Comparison of ENCODE assay signal across 21 mouse cellular contexts in genomic region chr10:63488346-63488745, GRCm38 (mm10). TPM values are rescaled to one million over a fixed set of nuclear protein-coding genes. Genes with fewer than 3 reads are reported as not detected.
DNase-seq lines count a peak whose midpoint lies in the region; ATAC-seq and TF ChIP-seq lines count a peak whose summit lies in the region.
"Had no signal": no experiment of that assay in that cellular context is flagged by ENCODE, and none has a peak within 500 bp of the region (broad histone marks: within the 10 kb centered on the region; RNA-seq: fewer than 3 reads in every experiment).

No protein-coding gene starts in this region.

- H3K4me2 ChIP-seq in hindbrain, postnatal 0 days (ENCODE audit: low read depth, low read length), result no peak overlapping the region
- no peak overlapping the region for H3K4me2 ChIP-seq in hindbrain, embryonic 16.5 days (ENCODE audit: low read length)
- no peak overlapping the region for H3K4me2 ChIP-seq in midbrain, embryonic 11.5 days
- H3K4me2 ChIP-seq: embryonic facial prominence, embryonic 13.5 days; forebrain, embryonic 12.5 days; heart, embryonic 13.5 days; hindbrain, embryonic 15.5 days had no signal

- DNase-seq in hindbrain, postnatal 0 days (ENCODE audit: low spot score), result peak; percentile 4
- DNase-seq in cerebellum, adult 2 months, result peak; percentile 62 to 87
- peak; percentile 39 to 64 for DNase-seq in cerebellum, postnatal 10 days
- DNase-seq in midbrain, embryonic 11.5 days (ENCODE audit: low spot score, missing footprints), result no peak
- no peak for DNase-seq in adrenal gland, postnatal 4 days (ENCODE audit: low spot score in 2 of 2)
- DNase-seq in thymus, postnatal 36 days, result no peak
- DNase-seq: adrenal gland, adult 2 months; adrenal gland, postnatal 36 days; gastrocnemius, postnatal 14 days; heart, postnatal 36 days; kidney, adult 11 months; kidney, adult 9 months had no signal

- no peak for ATAC-seq in hindbrain, postnatal 0 days
- no peak for ATAC-seq in hindbrain, embryonic 16.5 days
- ATAC-seq in midbrain, embryonic 11.5 days (ENCODE audit: low FRiP score), result no peak
- ATAC-seq: activated CD4-positive, CD25-positive, alpha-beta regulatory T cell, adult 4 months; forebrain, embryonic 16.5 days; Patski had no signal

- H3K9me3 ChIP-seq in hindbrain, postnatal 0 days (ENCODE audit: low read length), result no peaks in the 10 kb centered on the region; the same call in 1 of the 2 replicates
- peaks cover 3% of the 10 kb centered on the region for H3K9me3 ChIP-seq in hindbrain, embryonic 16.5 days (ENCODE audit: control insufficient read depth, low read length)
- H3K9me3 ChIP-seq in midbrain, embryonic 11.5 days (ENCODE audit: control insufficient read depth, low read length), result no peaks in the 10 kb centered on the region
- H3K9me3 ChIP-seq: embryonic facial prominence, embryonic 13.5 days; hindbrain, embryonic 15.5 days had no signal

- no peak overlapping the region for H3K9ac ChIP-seq in hindbrain, postnatal 0 days (replicated peaks; ENCODE audit: low read length)
- H3K9ac ChIP-seq in hindbrain, embryonic 16.5 days (ENCODE audit: low read depth, low read length), result no peak overlapping the region
- H3K9ac ChIP-seq in midbrain, embryonic 11.5 days (ENCODE audit: low read length), result no peak overlapping the region
- H3K9ac ChIP-seq: embryonic facial prominence, embryonic 13.5 days; forebrain, embryonic 12.5 days; heart, embryonic 13.5 days; hindbrain, embryonic 15.5 days had no signal

- H3K27me3 ChIP-seq in hindbrain, postnatal 0 days (ENCODE audit: insufficient read depth, low read length), result no peaks in the 10 kb centered on the region
- H3K27me3 ChIP-seq in hindbrain, embryonic 16.5 days (replicated peaks; ENCODE audit: control insufficient read depth, insufficient read depth, low read length), result no peaks in the 10 kb centered on the region
- no peaks in the 10 kb centered on the region for H3K27me3 ChIP-seq in cerebellum, adult 2 months (ENCODE audit: control insufficient read depth, insufficient read depth, low read length)
- no peaks in the 10 kb centered on the region for H3K27me3 ChIP-seq in midbrain, embryonic 11.5 days (ENCODE audit: control insufficient read depth, insufficient read depth, low read length)
- H3K27me3 ChIP-seq: CH12.LX; embryonic facial prominence, embryonic 13.5 days; forebrain, embryonic 12.5 days; heart, embryonic 13.5 days; hindbrain, embryonic 15.5 days; Patski had no signal

- WGBS in hindbrain, postnatal 0 days, result 81% methylated on average over 7 of the region's 7 CpGs
- 83% methylated on average over 7 of the region's 7 CpGs for WGBS in hindbrain, embryonic 16.5 days
- WGBS in cerebellum, adult 2 months, result 18% methylated on average over 7 of the region's 7 CpGs
- WGBS in midbrain, embryonic 11.5 days, result 91% methylated on average over 7 of the region's 7 CpGs

- no peaks in the 10 kb centered on the region for H3K36me3 ChIP-seq in hindbrain, postnatal 0 days (ENCODE audit: insufficient read depth, low read length)
- H3K36me3 ChIP-seq in hindbrain, embryonic 16.5 days (ENCODE audit: control insufficient read depth, insufficient read depth, low read length), result no peaks in the 10 kb centered on the region
- no peaks in the 10 kb centered on the region for H3K36me3 ChIP-seq in midbrain, embryonic 11.5 days (ENCODE audit: control insufficient read depth, insufficient read depth, low read length)
- H3K36me3 ChIP-seq: embryonic facial prominence, embryonic 13.5 days; forebrain, embryonic 12.5 days; hindbrain, embryonic 15.5 days had no signal

- H3K4me3 ChIP-seq in hindbrain, postnatal 0 days (ENCODE audit: low read length), result no peak overlapping the region
- H3K4me3 ChIP-seq in hindbrain, embryonic 16.5 days (ENCODE audit: low read length), result no peak overlapping the region
- no peak overlapping the region for H3K4me3 ChIP-seq in cerebellum, adult 2 months (replicated peaks; ENCODE audit: insufficient read depth, low read depth, low read length)
- no peak overlapping the region for H3K4me3 ChIP-seq in midbrain, embryonic 11.5 days (ENCODE audit: low read depth, low read length)
- H3K4me3 ChIP-seq: embryonic facial prominence, embryonic 13.5 days; forebrain, embryonic 12.5 days; heart, embryonic 13.5 days; hindbrain, embryonic 15.5 days had no signal

- TF ChIP-seq CTCF in hindbrain, postnatal 0 days (IDR thresholded peaks at IDR 0.05; ENCODE audit: low read depth), result no peak
- no peak for TF ChIP-seq CTCF in cerebellum, adult 2 months (IDR thresholded peaks at IDR 0.05; ENCODE audit: borderline replicate concordance, insufficient read depth, low read depth, low read length)

- TF ChIP-seq POLR2A in cerebellum, adult 2 months (IDR thresholded peaks at IDR 0.05; ENCODE audit: borderline replicate concordance, insufficient read depth, low read length), result no peak

- H3K4me1 ChIP-seq in hindbrain, postnatal 0 days (ENCODE audit: insufficient read depth, low read length), result no peaks in the 10 kb centered on the region
- no peaks in the 10 kb centered on the region for H3K4me1 ChIP-seq in hindbrain, embryonic 16.5 days (ENCODE audit: control insufficient read depth, insufficient read depth, low read depth, low read length)
- H3K4me1 ChIP-seq in cerebellum, adult 2 months (ENCODE audit: control insufficient read depth, insufficient read depth, low read length), result no peaks in the 10 kb centered on the region
- H3K4me1 ChIP-seq in midbrain, embryonic 11.5 days (ENCODE audit: control insufficient read depth, insufficient read depth, low read length), result no peaks in the 10 kb centered on the region
- H3K4me1 ChIP-seq: embryonic facial prominence, embryonic 13.5 days; forebrain, embryonic 12.5 days; hindbrain, embryonic 15.5 days had no signal

- no peak overlapping the region for H3K27ac ChIP-seq in hindbrain, postnatal 0 days
- H3K27ac ChIP-seq in hindbrain, embryonic 16.5 days (ENCODE audit: low read depth, low read length), result no peak overlapping the region
- H3K27ac ChIP-seq in cerebellum, adult 2 months (ENCODE audit: insufficient read depth, low read length), result 0 out of 2 replicates have a peak overlapping the region, but pooled peaks have one; percentile 46
- H3K27ac ChIP-seq in midbrain, embryonic 11.5 days (ENCODE audit: low read depth, low read length), result no peak overlapping the region
- H3K27ac ChIP-seq: embryonic facial prominence, embryonic 13.5 days; forebrain, embryonic 12.5 days; heart, embryonic 13.5 days; hindbrain, embryonic 15.5 days had no signal

RNA-seq across cellular contexts. Expression of gene Ctnna3, which starts 58.4 kb away (rescaled TPM):
- total RNA-seq in hindbrain, postnatal 0 days (2014; rRNA removed), result 2.1 and 2.9 TPM in 2 replicates
- polyA plus RNA-seq in hindbrain, postnatal 0 days (2015; fragmentation: Nextera tagmentation; extraction: Ambion mirVana), result 1.0 and 1.3 TPM in 2 replicates
- polyA plus RNA-seq in hindbrain, embryonic 16.5 days (2015; fragmentation: Nextera tagmentation; extraction: Ambion mirVana), result 1.8 and 2.3 TPM in 2 replicates
- polyA plus RNA-seq in cerebellum, adult 2 months (2012; rRNA removed), result 3.0 and 3.7 TPM in 2 replicates
- 0.06 TPM in 1 of 2 replicates, not detected in the other for polyA plus RNA-seq in midbrain, embryonic 11.5 days (2014; fragmentation: Nextera tagmentation; extraction: Ambion mirVana)
- total RNA-seq in adrenal gland, postnatal 4 days (2021), result 1 to 10 TPM; 4.0 to 4.4 TPM
- polyA plus RNA-seq: adrenal gland, adult 2 months; Patski had no signal

Comparison
In these comparisons a context has a peak if more than half of its experiments do, and no peak if none do; other contexts are left out.
1. DNase-seq: peak in hindbrain, postnatal 0 days (single experiment), cerebellum, adult 2 months (2 of 2) and cerebellum, postnatal 10 days (2 of 2); none in midbrain, embryonic 11.5 days (single experiment), adrenal gland, postnatal 4 days (0 of 2) and thymus, postnatal 36 days (0 of 2).